Comparison of ENCODE assay signal across 16 mouse cellular contexts in genomic region chr9:108530954-108531353, GRCm38 (mm10).
"Had no signal": no experiment of that assay in that cellular context is flagged by ENCODE, and none has a peak within 500 bp of the region (broad histone marks: within the 10 kb centered on the region; RNA-seq: fewer than 3 reads in every experiment).

No protein-coding gene starts in this region.

- H3K9ac ChIP-seq: neural tube, embryonic 12.5 days; neural tube, embryonic 13.5 days; neural tube, embryonic 15.5 days; stomach, embryonic 15.5 days had no signal

- H3K4me2 ChIP-seq: neural tube, embryonic 12.5 days; neural tube, embryonic 13.5 days; neural tube, embryonic 15.5 days; stomach, embryonic 15.5 days had no signal

- H3K27me3 ChIP-seq: neural tube, embryonic 12.5 days; neural tube, embryonic 13.5 days; neural tube, embryonic 15.5 days; stomach, embryonic 15.5 days had no signal

- H3K9me3 ChIP-seq: neural tube, embryonic 12.5 days; neural tube, embryonic 13.5 days; neural tube, embryonic 15.5 days; stomach, embryonic 15.5 days had no signal

- H3K4me3 ChIP-seq: neural tube, embryonic 12.5 days; neural tube, embryonic 13.5 days; neural tube, embryonic 15.5 days; stomach, embryonic 15.5 days had no signal

- H3K27ac ChIP-seq: neural tube, embryonic 12.5 days; neural tube, embryonic 13.5 days; neural tube, embryonic 15.5 days; stomach, embryonic 15.5 days; stomach, postnatal 0 days had no signal

- H3K4me1 ChIP-seq: neural tube, embryonic 12.5 days; neural tube, embryonic 13.5 days; neural tube, embryonic 15.5 days; stomach, embryonic 15.5 days had no signal

- DNase-seq: right cerebral cortex, adult 18-20 months; right cerebral cortex, postnatal 14 days; right cerebral cortex, postnatal 25 days; right cerebral cortex, postnatal 4 days; spleen, adult 18-20 months; thymus, adult 18-20 months; thymus, adult 2 months; thymus, postnatal 14 days; thymus, postnatal 25 days; thymus, postnatal 36 days; thymus, postnatal 4 days had no signal
